Comparison of ENCODE assay signal across 8 mouse cellular contexts in the genomic region with DNA sequence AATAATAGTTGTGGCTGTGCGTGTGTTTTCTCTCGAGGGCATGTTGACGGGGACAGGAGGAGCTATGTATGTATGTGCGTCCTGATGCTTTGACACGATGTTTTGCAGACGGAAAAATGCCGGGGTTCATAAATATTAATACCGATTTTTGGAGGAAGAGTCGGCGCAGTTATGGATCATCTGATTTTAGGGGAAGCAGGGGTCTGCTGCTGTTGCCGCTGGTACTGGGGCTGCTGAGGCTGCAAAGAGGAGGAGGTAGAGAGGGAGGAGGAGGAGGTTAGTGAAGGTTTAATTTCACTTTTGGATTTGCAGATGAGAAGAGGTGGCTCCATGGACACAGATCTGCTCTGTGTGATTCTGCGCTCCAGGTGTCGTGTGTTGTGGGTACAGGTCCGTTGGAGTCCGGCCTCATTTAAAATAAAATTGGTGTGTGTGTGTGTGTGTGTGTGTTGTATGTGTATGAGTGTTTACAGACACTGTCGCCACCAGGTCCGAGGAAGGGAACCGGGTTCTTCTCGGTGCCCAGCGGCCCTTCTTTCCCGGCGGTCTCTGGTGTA. TPM values are rescaled to one million over a fixed set of nuclear protein-coding genes. Genes with fewer than 3 reads are reported as not detected.
DNase-seq lines count a peak whose midpoint lies in the region; ATAC-seq lines count a peak whose summit lies in the region.

No protein-coding gene starts in this region.

- H3K4me3 ChIP-seq in kidney, embryonic 15.5 days (replicated peaks), result peak overlapping the region; percentile 92
- H3K4me3 ChIP-seq in forebrain, embryonic 13.5 days, result peak overlapping the region; percentile 87
- peak overlapping the region; percentile 96 for H3K4me3 ChIP-seq in intestine, embryonic 15.5 days (replicated peaks)
- H3K4me3 ChIP-seq in liver, embryonic 13.5 days (replicated peaks), result peak overlapping the region; percentile 95

- DNase-seq in kidney, adult 11 months, result no peak
- peak; percentile 17 for DNase-seq in R1 (ENCODE audit: low read depth, low spot score)
- no peak for DNase-seq in liver, embryonic 13.5 days
- DNase-seq in retina, embryonic 14.5 days (ENCODE audit: low spot score), result peak; percentile 55
- DNase-seq in right cerebral cortex, postnatal 4 days, result no peak

- H3K4me1 ChIP-seq in kidney, embryonic 15.5 days, result peaks cover 32% of the 10 kb centered on the region
- H3K4me1 ChIP-seq in forebrain, embryonic 13.5 days, result peaks cover 20% of the 10 kb centered on the region
- peaks cover 22% of the 10 kb centered on the region for H3K4me1 ChIP-seq in intestine, embryonic 15.5 days (replicated peaks)
- peaks cover 53% of the 10 kb centered on the region for H3K4me1 ChIP-seq in liver, embryonic 13.5 days (replicated peaks)

- H3K36me3 ChIP-seq in kidney, embryonic 15.5 days, result no peaks in the 10 kb centered on the region
- H3K36me3 ChIP-seq in forebrain, embryonic 13.5 days (ENCODE audit: poor library complexity, severe bottlenecking), result no peaks in the 10 kb centered on the region
- H3K36me3 ChIP-seq in intestine, embryonic 15.5 days, result no peaks in the 10 kb centered on the region
- H3K36me3 ChIP-seq in liver, embryonic 13.5 days, result peaks cover 3% of the 10 kb centered on the region

- peak overlapping the region; percentile 95 for H3K27ac ChIP-seq in kidney, embryonic 15.5 days
- peak overlapping the region; percentile 90 for H3K27ac ChIP-seq in forebrain, embryonic 13.5 days
- peak overlapping the region; percentile 95 for H3K27ac ChIP-seq in intestine, embryonic 15.5 days
- peak overlapping the region; percentile 91 for H3K27ac ChIP-seq in liver, embryonic 13.5 days

- peak overlapping the region; percentile 73 for H3K4me2 ChIP-seq in kidney, embryonic 15.5 days
- H3K4me2 ChIP-seq in forebrain, embryonic 13.5 days, result peak overlapping the region; percentile 85
- H3K4me2 ChIP-seq in intestine, embryonic 15.5 days (replicated peaks), result peak overlapping the region; percentile 75
- H3K4me2 ChIP-seq in liver, embryonic 13.5 days, result peak overlapping the region; percentile 93

- 0 out of 2 replicates have a peak, but pooled peaks have one; percentile 0 for ATAC-seq in kidney, embryonic 15.5 days (replicated peaks; ENCODE audit: low FRiP score)
- peak; percentile 0 for ATAC-seq in forebrain, embryonic 13.5 days
- ATAC-seq in intestine, embryonic 15.5 days, result peak; percentile 5
- ATAC-seq in liver, embryonic 13.5 days (ENCODE audit: low read depth), result peak; percentile 5

- WGBS in kidney, embryonic 15.5 days, result under 1% methylated on average over 22 of the region's 22 CpGs
- under 1% methylated on average over 22 of the region's 22 CpGs for WGBS in forebrain, embryonic 13.5 days
- WGBS in intestine, embryonic 15.5 days, result under 1% methylated on average over 22 of the region's 22 CpGs
- under 1% methylated on average over 22 of the region's 22 CpGs for WGBS in liver, embryonic 13.5 days (ENCODE audit: insufficient replicate concordance)

- H3K27me3 ChIP-seq in kidney, embryonic 15.5 days, result no peaks in the 10 kb centered on the region
- no peaks in the 10 kb centered on the region for H3K27me3 ChIP-seq in forebrain, embryonic 13.5 days
- H3K27me3 ChIP-seq in intestine, embryonic 15.5 days (replicated peaks), result no peaks in the 10 kb centered on the region
- no peaks in the 10 kb centered on the region for H3K27me3 ChIP-seq in liver, embryonic 13.5 days

- peaks cover 7% of the 10 kb centered on the region; the same call in 1 of the 2 replicates for H3K9me3 ChIP-seq in kidney, embryonic 15.5 days (replicated peaks)
- H3K9me3 ChIP-seq in forebrain, embryonic 13.5 days (replicated peaks), result 0 out of 2 replicates have a peak, but pooled peaks cover 3% of the 10 kb centered on the region
- H3K9me3 ChIP-seq in intestine, embryonic 15.5 days, result no peaks in the 10 kb centered on the region
- peaks cover 3% of the 10 kb centered on the region; the same call in 1 of the 2 replicates for H3K9me3 ChIP-seq in liver, embryonic 13.5 days (replicated peaks)

- peak overlapping the region; percentile 96 for H3K9ac ChIP-seq in kidney, embryonic 15.5 days
- H3K9ac ChIP-seq in forebrain, embryonic 13.5 days, result peak overlapping the region; percentile 97
- H3K9ac ChIP-seq in intestine, embryonic 15.5 days, result peak overlapping the region; percentile 97
- peak overlapping the region; percentile 95 for H3K9ac ChIP-seq in liver, embryonic 13.5 days

RNA-seq across cellular contexts. Expression of gene Irf2, which starts 0.5 kb away (rescaled TPM):
- 18.4 and 21.9 TPM in 2 replicates for polyA plus RNA-seq in kidney, embryonic 15.5 days (2015; fragmentation: Nextera tagmentation; extraction: Ambion mirVana)
- polyA plus RNA-seq in forebrain, embryonic 13.5 days (2015; fragmentation: Nextera tagmentation; extraction: Ambion mirVana), result 10.9 and 13.7 TPM in 2 replicates
- 26.6 and 34.7 TPM in 2 replicates for polyA plus RNA-seq in intestine, embryonic 15.5 days (2015; fragmentation: Nextera tagmentation; extraction: Ambion mirVana)
- polyA plus RNA-seq in liver, embryonic 13.5 days (2015; fragmentation: Nextera tagmentation; extraction: Ambion mirVana), result 11.1 and 15.9 TPM in 2 replicates

Comparison
In these comparisons a context has a peak if more than half of its experiments do, and no peak if none do; other contexts are left out.
1. DNase-seq: peak in R1 (single experiment) and retina, embryonic 14.5 days (single experiment); none in kidney, adult 11 months (single experiment), liver, embryonic 13.5 days (single experiment) and right cerebral cortex, postnatal 4 days (single experiment).
2. Peak in every context shown above with its lines, with median percentiles within 50 percentile points of each other: ATAC-seq, H3K27ac ChIP-seq, H3K4me2 ChIP-seq, H3K4me3 ChIP-seq and H3K9ac ChIP-seq.